Mouse (Mus musculus) heart, postnatal 0 days (tissue): ENCODE results near the gene Copa.

Experiments
- CTCF ChIP-seq: IDR thresholded peaks from 2 replicates; pipeline ENCODE4 v1.5.1; 2016; ENCODE audit warnings: antibody characterized with exemption, control low read depth, low read depth
- EP300 ChIP-seq: IDR thresholded peaks from 2 replicates; pipeline ENCODE4 v1.6.1; 2016; ENCODE audit warnings: antibody characterized with exemption, low read depth

- no peak for TF ChIP-seq EP300
- TF ChIP-seq CTCF = no peak
Measured at GRCm38 (mm10) chr1:172095202-172095601, 12.9 kb downstream of the Copa start.
